9 mouse cellular contexts compared by ENCODE assay signal in the genomic region with DNA sequence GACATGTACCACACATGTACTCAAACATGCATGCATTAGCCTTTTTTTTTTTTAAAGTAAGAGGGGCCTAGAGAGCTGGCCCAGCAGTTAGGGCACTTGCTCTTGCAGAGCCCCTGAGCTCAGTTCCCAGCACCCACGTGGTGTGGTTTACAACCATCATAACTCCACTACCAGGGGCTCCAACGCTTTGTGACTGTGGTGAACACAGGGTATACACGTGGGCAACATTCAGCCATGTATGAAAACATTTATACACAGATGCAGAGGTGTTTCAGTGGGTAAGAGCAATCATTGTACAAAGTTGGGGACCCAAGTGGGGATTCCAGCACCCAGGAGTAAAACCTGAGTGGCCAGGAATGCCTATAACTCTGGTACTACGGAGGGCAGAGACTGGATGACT. TPM values are rescaled to one million over a fixed set of nuclear protein-coding genes. Genes with fewer than 3 reads are reported as not detected.
DNase-seq lines count a peak whose midpoint lies in the region; ATAC-seq and TF ChIP-seq lines count a peak whose summit lies in the region.
"Had no signal": no experiment of that assay in that cellular context is flagged by ENCODE, and none has a peak within 500 bp of the region (broad histone marks: within the 10 kb centered on the region; RNA-seq: fewer than 3 reads in every experiment).

No protein-coding gene starts in this region.

- DNase-seq in left cerebral cortex, adult 2 months (ENCODE audit: extremely low spot score in 1 of 2, low spot score in 2 of 2), result no peak
- no peak for DNase-seq in left cerebral cortex, adult 8-10 months (ENCODE audit: low spot score in 2 of 2)
- DNase-seq in embryonic facial prominence, embryonic 14.5 days (ENCODE audit: low spot score), result no peak
- no peak for DNase-seq in thymus, postnatal 4 days

- H3K27ac ChIP-seq in left cerebral cortex, adult 2 months, result peak overlapping the region; percentile 76; the same call in 1 of the 2 replicates
- H3K27ac ChIP-seq in embryonic facial prominence, embryonic 14.5 days (replicated peaks; ENCODE audit: low read depth, low read length), result peak overlapping the region; percentile 85
- peak overlapping the region; percentile 85 for H3K27ac ChIP-seq in intestine, embryonic 16.5 days (ENCODE audit: low read length)
- H3K27ac ChIP-seq in neural tube, embryonic 14.5 days (ENCODE audit: low read depth, low read length), result peak overlapping the region; percentile 82; the same call in 1 of the 2 replicates

- 91% methylated on average over 4 of the region's 4 CpGs for WGBS in embryonic facial prominence, embryonic 14.5 days
- whole genome bisulfite sequencing in intestine, embryonic 16.5 days, result 87% methylated on average over 4 of the region's 4 CpGs
- 89% methylated on average over 4 of the region's 4 CpGs for WGBS in neural tube, embryonic 14.5 days

- intact Hi-C loops in left cerebral cortex, adult 2 months (cut with DNase I), result no loop called here

- peaks cover 21% of the 10 kb centered on the region for H3K4me1 ChIP-seq in embryonic facial prominence, embryonic 14.5 days (ENCODE audit: control insufficient read depth, insufficient read depth, low read length)
- peaks cover 16% of the 10 kb centered on the region for H3K4me1 ChIP-seq in intestine, embryonic 16.5 days (ENCODE audit: control insufficient read depth, insufficient read depth, low read length)
- 0 out of 2 replicates have a peak, but pooled peaks cover 11% of the 10 kb centered on the region for H3K4me1 ChIP-seq in neural tube, embryonic 14.5 days (ENCODE audit: control insufficient read depth, insufficient read depth, low read length)

- no peaks in the 10 kb centered on the region for H3K9me3 ChIP-seq in embryonic facial prominence, embryonic 14.5 days (ENCODE audit: control insufficient read depth, low read length)
- H3K9me3 ChIP-seq in intestine, embryonic 16.5 days (ENCODE audit: control insufficient read depth, low read length), result no peaks in the 10 kb centered on the region
- no peaks in the 10 kb centered on the region for H3K9me3 ChIP-seq in neural tube, embryonic 14.5 days (ENCODE audit: control insufficient read depth, low read length)

- no peaks in the 10 kb centered on the region for H3K27me3 ChIP-seq in embryonic facial prominence, embryonic 14.5 days (replicated peaks; ENCODE audit: control insufficient read depth, insufficient read depth, low read length)
- no peaks in the 10 kb centered on the region for H3K27me3 ChIP-seq in intestine, embryonic 16.5 days (replicated peaks; ENCODE audit: control insufficient read depth, insufficient read depth, low read length)
- H3K27me3 ChIP-seq in neural tube, embryonic 14.5 days (ENCODE audit: control insufficient read depth, insufficient read depth, low read length), result no peaks in the 10 kb centered on the region

- H3K36me3 ChIP-seq in embryonic facial prominence, embryonic 14.5 days (ENCODE audit: control insufficient read depth, insufficient read depth, low read length), result no peaks in the 10 kb centered on the region
- H3K36me3 ChIP-seq in intestine, embryonic 16.5 days (ENCODE audit: control insufficient read depth, insufficient read depth, low read length), result no peaks in the 10 kb centered on the region
- H3K36me3 ChIP-seq in neural tube, embryonic 14.5 days (ENCODE audit: control insufficient read depth, insufficient read depth, low read length), result no peaks in the 10 kb centered on the region

- H3K9ac ChIP-seq in embryonic facial prominence, embryonic 14.5 days (ENCODE audit: low read depth, low read length), result 0 out of 2 replicates have a peak overlapping the region, but pooled peaks have one; percentile 52
- no peak overlapping the region for H3K9ac ChIP-seq in intestine, embryonic 16.5 days (ENCODE audit: low read depth, low read length)
- H3K9ac ChIP-seq in neural tube, embryonic 14.5 days (replicated peaks; ENCODE audit: low read depth, low read length), result no peak overlapping the region

- no peak for ATAC-seq in embryonic facial prominence, embryonic 14.5 days (ENCODE audit: low read depth)
- ATAC-seq in intestine, embryonic 16.5 days, result no peak
- ATAC-seq in neural tube, embryonic 14.5 days (ENCODE audit: low read depth), result no peak
- no peak for ATAC-seq in cerebellum, adult (ENCODE audit: insufficient number of reproducible peaks, low FRiP score, low TSS enrichment)

- peak overlapping the region; percentile 62 for H3K4me2 ChIP-seq in embryonic facial prominence, embryonic 14.5 days (ENCODE audit: low read depth, low read length)
- H3K4me2 ChIP-seq in intestine, embryonic 16.5 days (ENCODE audit: low read depth, low read length), result peak overlapping the region; percentile 50; the same call in 1 of the 2 replicates
- no peak overlapping the region; the same call in 1 of the 2 replicates for H3K4me2 ChIP-seq in neural tube, embryonic 14.5 days (ENCODE audit: low read depth, low read length)

- TF ChIP-seq CTCF in left cerebral cortex, adult 2 months (IDR thresholded peaks at IDR 0.05), result no peak

- no peak overlapping the region for H3K4me3 ChIP-seq in left cerebral cortex, adult 2 months
- 0 out of 2 replicates have a peak overlapping the region, but pooled peaks have one; percentile 37 for H3K4me3 ChIP-seq in embryonic facial prominence, embryonic 14.5 days (ENCODE audit: low read depth, low read length)
- no peak overlapping the region for H3K4me3 ChIP-seq in intestine, embryonic 16.5 days (ENCODE audit: low read length)
- H3K4me3 ChIP-seq in neural tube, embryonic 14.5 days (ENCODE audit: low read depth, low read length), result no peak overlapping the region

RNA-seq across cellular contexts. Expression of a gene that starts 16.0 kb away (rescaled TPM):
- total RNA-seq in left cerebral cortex, adult 2 months (2021), result 1 to 10 TPM; 1.3 to 1.5 TPM
- 1 to 10 TPM; 1.3 to 2.8 (median 2.0) TPM for total RNA-seq in left cerebral cortex, adult 8-10 months (2022)
- 3.2 and 4.7 TPM in 2 replicates for polyA plus RNA-seq in embryonic facial prominence, embryonic 14.5 days (2014; fragmentation: Nextera tagmentation; extraction: Ambion mirVana)
- polyA plus RNA-seq in intestine, embryonic 16.5 days (2015; fragmentation: Nextera tagmentation; extraction: Ambion mirVana), result 2.3 and 2.9 TPM in 2 replicates
- polyA plus RNA-seq in neural tube, embryonic 14.5 days (2014; fragmentation: Nextera tagmentation; extraction: Ambion mirVana), result 1.0 and 1.4 TPM in 2 replicates

RNA-seq across cellular contexts. Expression of a gene that starts 21.5 kb away (rescaled TPM):
- not detected for total RNA-seq in left cerebral cortex, adult 2 months (2021)
- total RNA-seq in left cerebral cortex, adult 8-10 months (2022), result not detected
- 0.58 and 0.77 TPM in 2 replicates for polyA plus RNA-seq in embryonic facial prominence, embryonic 14.5 days (2014; fragmentation: Nextera tagmentation; extraction: Ambion mirVana)
- 0.68 and 1.5 TPM in 2 replicates for polyA plus RNA-seq in intestine, embryonic 16.5 days (2015; fragmentation: Nextera tagmentation; extraction: Ambion mirVana)
- polyA plus RNA-seq in neural tube, embryonic 14.5 days (2014; fragmentation: Nextera tagmentation; extraction: Ambion mirVana), result 0.29 TPM in 1 of 2 replicates, not detected in the other
- total RNA-seq: left cerebral cortex, adult 18-20 months had no signal
- polyA plus RNA-seq: cortical plate, adult 2 months had no signal

RNA-seq across cellular contexts. Expression of a gene that starts 24.0 kb away (rescaled TPM):
- total RNA-seq in left cerebral cortex, adult 2 months (2021), result 1,000 to 10,000 TPM; 1,191 to 1,224 TPM
- 1,000 to 10,000 TPM; 1,072 to 1,089 (median 1,074) TPM for total RNA-seq in left cerebral cortex, adult 8-10 months (2022)
- 97.4 and 101 TPM in 2 replicates for polyA plus RNA-seq in embryonic facial prominence, embryonic 14.5 days (2014; fragmentation: Nextera tagmentation; extraction: Ambion mirVana)
- polyA plus RNA-seq in intestine, embryonic 16.5 days (2015; fragmentation: Nextera tagmentation; extraction: Ambion mirVana), result 137 and 144 TPM in 2 replicates
- polyA plus RNA-seq in neural tube, embryonic 14.5 days (2014; fragmentation: Nextera tagmentation; extraction: Ambion mirVana), result 419 and 431 TPM in 2 replicates

RNA-seq across cellular contexts. Expression of a gene that starts 36.2 kb away (rescaled TPM):
- 1 to 10 TPM; 8.0 to 9.5 TPM for total RNA-seq in left cerebral cortex, adult 2 months (2021)
- 10 to 100 TPM in 1 of 4 experiments, 1 to 10 TPM in 3; 7.5 to 11.3 (median 9.6) TPM for total RNA-seq in left cerebral cortex, adult 8-10 months (2022)
- 25.2 and 25.7 TPM in 2 replicates for polyA plus RNA-seq in embryonic facial prominence, embryonic 14.5 days (2014; fragmentation: Nextera tagmentation; extraction: Ambion mirVana)
- 20.6 and 21.6 TPM in 2 replicates for polyA plus RNA-seq in intestine, embryonic 16.5 days (2015; fragmentation: Nextera tagmentation; extraction: Ambion mirVana)
- polyA plus RNA-seq in neural tube, embryonic 14.5 days (2014; fragmentation: Nextera tagmentation; extraction: Ambion mirVana), result 18.9 and 23.3 TPM in 2 replicates
